Mouse (Mus musculus): ENCODE measurements at regions not wholly inside any gene's neighbourhood (a gene's known extent, or its start where the extent isn't known, plus 50 kb on each side); places are given as distances from the start of the nearest gene placed in this dataset.
A peak's percentile ranks its signal among the peaks of the same experiment; 100 is the strongest.

- no peak overlapping the region for H3K27ac ChIP-seq (ENCODE audit: insufficient read depth, low read length)
- no peak overlapping the region for H3K4me3 ChIP-seq (replicated peaks; ENCODE audit: insufficient read depth, low read depth, low read length)
- no peaks in the 10 kb centered on the region for H3K4me1 ChIP-seq (ENCODE audit: control insufficient read depth, insufficient read depth, low read length)
- peak; percentile 14 to 51 for DNase-seq
- WGBS, result 7% methylated on average over 4 of the region's 4 CpGs
- TF ChIP-seq CTCF (IDR thresholded peaks at IDR 0.05; ENCODE audit: borderline replicate concordance, insufficient read depth, low read depth, low read length) (no peak), POLR2A (IDR thresholded peaks at IDR 0.05; ENCODE audit: borderline replicate concordance, insufficient read depth, low read length) (no peak)
- H3K27me3 ChIP-seq (ENCODE audit: control insufficient read depth, insufficient read depth, low read length), result no peaks in the 10 kb centered on the region
Measured at GRCm38 (mm10) chr8:101435691-101436090, 1349.8 kb downstream of the Cdh11 start.

Data from cerebellum, adult 2 months (tissue).